Mouse (Mus musculus) stomach, embryonic 15.5 days (tissue): ENCODE data around the gene Fam120a. TPM values are rescaled to one million over a fixed set of nuclear protein-coding genes. Genes with fewer than 3 reads are reported as not detected.

Experiments used
- ATAC-seq: fragments of 200-750 bp; cut with Nextera tagmentation; 2 replicates; pipeline ENCODE4 v1.8.0; 2017; ENCODE audit warnings: low read depth, moderate number of reproducible peaks, moderate TSS enrichment; ENCODE audit not compliant: insufficient read depth, low FRiP score
- H3K27ac ChIP-seq: fragments of 300-500 bp; sonication (generic); 2 replicates; pipeline ENCODE4 v1.5.1; 2015; ENCODE audit warnings: mild to moderate bottlenecking, inconsistent platforms
- H3K27me3 ChIP-seq: fragments of 300-500 bp; sonication (generic); replicated peaks from 2 replicates; pipeline ENCODE4 v1.6.1; 2015; ENCODE audit warnings: inconsistent platforms
- H3K36me3 ChIP-seq: fragments of 300-500 bp; sonication (generic); 2 replicates; pipeline ENCODE4 v1.6.1; 2015; ENCODE audit warnings: inconsistent platforms
- H3K4me1 ChIP-seq: fragments of 300-500 bp; sonication (generic); 2 replicates; pipeline ENCODE4 v1.6.1; 2015; ENCODE audit warnings: inconsistent platforms
- H3K4me2 ChIP-seq: fragments of 300-500 bp; sonication (generic); 2 replicates; pipeline ENCODE4 v1.6.1; 2015; ENCODE audit warnings: mild to moderate bottlenecking, inconsistent platforms
- H3K4me3 ChIP-seq: fragments of 300-500 bp; sonication (generic); replicated peaks from 2 replicates; pipeline ENCODE4 v1.5.1; 2015; ENCODE audit warnings: inconsistent platforms
- H3K9ac ChIP-seq: fragments of 300-500 bp; sonication (generic); 2 replicates; pipeline ENCODE4 v1.6.1; 2015; ENCODE audit warnings: inconsistent platforms
- H3K9me3 ChIP-seq: fragments of 300-500 bp; sonication (generic); 2 replicates; pipeline ENCODE4 v1.6.1; 2016; ENCODE audit warnings: inconsistent platforms
- WGBS: fragments of 180-500 bp; shearing (Covaris S2); methylation state at CpG from one replicate; pipeline ENCODE4 v1.1.7; 2015; 5-methylcytosine and 5-hydroxymethylcytosine counted together
- polyA plus RNA-seq: library from polyadenylated mRNA; unstranded; fragments of >200 nt; fragmentation: Nextera tagmentation; extraction: Ambion mirVana; gene quantifications from 2 replicates; pipeline ENCODE4 v1.2.1, GENCODE M21; 2015

Gene Fam120a
- polyA plus RNA-seq, 1 experiment from 2014 or later: 30.1 TPM

GRCm38 (mm10) chr13:48845308-48845707 is 122.5 kb downstream of the Fam120a start:
- no peaks in the 10 kb centered on the region for H3K27me3 ChIP-seq
- H3K36me3 ChIP-seq: no peaks in the 10 kb centered on the region
- no peak overlapping the region for H3K4me2 ChIP-seq
- H3K4me1 ChIP-seq: peaks cover 18% of the 10 kb centered on the region; the same call in 1 of the 2 replicates
- no peak overlapping the region for H3K27ac ChIP-seq
- no peaks in the 10 kb centered on the region for H3K9me3 ChIP-seq
- H3K4me3 ChIP-seq: no peak overlapping the region
- no peak; the same call in 1 of the 2 replicates for ATAC-seq
- WGBS: 51% methylated on average over 4 of the region's 4 CpGs
- no peak overlapping the region for H3K9ac ChIP-seq

GRCm38 (mm10) chr13:48843530-48843929 is 124.3 kb downstream of the Fam120a start:
- no peak for ATAC-seq
- 77% methylated on average over 1 of the region's 1 CpGs for WGBS

GRCm38 (mm10) chr13:48841905-48842592 is 125.8 kb downstream of the Fam120a start:
- Histone ChIP-seq H3K4me3 (no peak overlapping the region), H3K27ac (peak overlapping the region; percentile 55; the same call in 1 of the 2 replicates), H3K36me3 (no peaks in the 10 kb centered on the region), H3K9me3 (no peaks in the 10 kb centered on the region), H3K4me1 (0 out of 2 replicates have a peak, but pooled peaks cover 4% of the 10 kb centered on the region), H3K9ac (no peak overlapping the region), H3K4me2 (no peak overlapping the region; the same call in 1 of the 2 replicates), H3K27me3 (no peaks in the 10 kb centered on the region)
- 69% methylated on average over 5 of the region's 5 CpGs for WGBS
- 0 out of 2 replicates have a peak, but pooled peaks have one; percentile 18 for ATAC-seq

More at GRCm38 (mm10) chr13:48843530-48843929, 124.3 kb downstream of the Fam120a start:
- Histone ChIP-seq H3K4me2 (no peak overlapping the region), H3K9me3 (no peaks in the 10 kb centered on the region), H3K4me1 (0 out of 2 replicates have a peak, but pooled peaks cover 8% of the 10 kb centered on the region), H3K36me3 (no peaks in the 10 kb centered on the region), H3K27me3 (no peaks in the 10 kb centered on the region), H3K27ac (no peak overlapping the region), H3K9ac (no peak overlapping the region), H3K4me3 (no peak overlapping the region)

- no peak for ATAC-seq
- no peaks in the 10 kb centered on the region for H3K27me3 ChIP-seq
- H3K27ac ChIP-seq: no peak overlapping the region
- 76% methylated on average over 2 of the region's 2 CpGs for WGBS
- no peak overlapping the region for H3K9ac ChIP-seq
- no peak overlapping the region for H3K4me2 ChIP-seq
- no peaks in the 10 kb centered on the region for H3K9me3 ChIP-seq
- no peak overlapping the region for H3K4me3 ChIP-seq
- H3K4me1 ChIP-seq: 0 out of 2 replicates have a peak, but pooled peaks cover 4% of the 10 kb centered on the region
- H3K36me3 ChIP-seq: peaks cover 6% of the 10 kb centered on the region; the same call in 1 of the 2 replicates
These were observed 129.5 kb downstream of the Fam120a start for GRCm38 (mm10) chr13:48838284-48838683.

- H3K9me3 ChIP-seq: no peaks in the 10 kb centered on the region
- 0 out of 2 replicates have a peak, but pooled peaks cover 4% of the 10 kb centered on the region for H3K4me1 ChIP-seq
- H3K36me3 ChIP-seq: peaks cover 6% of the 10 kb centered on the region; the same call in 1 of the 2 replicates
- no peak overlapping the region for H3K4me3 ChIP-seq
- H3K27me3 ChIP-seq: no peaks in the 10 kb centered on the region
- WGBS: 56% methylated on average over 6 of the region's 6 CpGs
- no peak overlapping the region for H3K4me2 ChIP-seq
- H3K27ac ChIP-seq: no peak overlapping the region
- H3K9ac ChIP-seq: no peak overlapping the region
- ATAC-seq: no peak
These were observed 130.3 kb downstream of the Fam120a start for GRCm38 (mm10) chr13:48837537-48837936.

GRCm38 (mm10) chr13:48830528-48831250 is 137.1 kb downstream of the Fam120a start:
- H3K9ac ChIP-seq: no peak overlapping the region
- ATAC-seq: no peak
- no peaks in the 10 kb centered on the region for H3K9me3 ChIP-seq
- H3K27me3 ChIP-seq: no peaks in the 10 kb centered on the region
- no peak overlapping the region for H3K4me3 ChIP-seq
- no peak overlapping the region for H3K27ac ChIP-seq
- H3K36me3 ChIP-seq: peaks cover 31% of the 10 kb centered on the region
- no peaks in the 10 kb centered on the region for H3K4me1 ChIP-seq
- no peak overlapping the region for H3K4me2 ChIP-seq
- 79% methylated on average over 14 of the region's 14 CpGs for WGBS

GRCm38 (mm10) chr13:48829780-48830179 is 138.0 kb downstream of the Fam120a start:
- no peak for ATAC-seq
- WGBS: 80% methylated on average over 4 of the region's 4 CpGs
- H3K4me1 ChIP-seq: no peaks in the 10 kb centered on the region

More at GRCm38 (mm10) chr13:48829780-48830179, 138.0 kb downstream of the Fam120a start:
- Histone ChIP-seq H3K27ac (no peak overlapping the region), H3K4me2 (no peak overlapping the region), H3K27me3 (no peaks in the 10 kb centered on the region), H3K9me3 (no peaks in the 10 kb centered on the region), H3K9ac (no peak overlapping the region), H3K36me3 (peaks cover 35% of the 10 kb centered on the region), H3K4me3 (no peak overlapping the region)

Other genes with a start within 250 kb of the Fam120a start
- 6.9 and 7.2 TPM in 2 replicates for gene Phf2, start 96.9 kb downstream of the Fam120a start, polyA plus RNA-seq
- gene Wnk2, start 180.0 kb upstream of the Fam120a start, polyA plus RNA-seq: 3.3 and 3.8 TPM in 2 replicates
- gene Ninj1, start 219.5 kb upstream of the Fam120a start, polyA plus RNA-seq: 52.5 and 54.3 TPM in 2 replicates
- gene Card19, start 248.0 kb upstream of the Fam120a start, polyA plus RNA-seq: 50.5 and 52.4 TPM in 2 replicates